Mouse (Mus musculus) megakaryocyte, embryonic 14.5 days (primary cell): ENCODE measurements around the gene Gpr152. TPM values are rescaled to one million over a fixed set of nuclear protein-coding genes. Genes with fewer than 3 reads are reported as not detected.

ENCODE experiments used
- H3K27me3 ChIP-seq: replicated peaks from 2 replicates; pipeline ENCODE3; 2012; ENCODE audit warnings: inconsistent platforms
- H3K36me3 ChIP-seq: replicated peaks from 2 replicates; pipeline ENCODE3; 2012; ENCODE audit warnings: low read length, inconsistent platforms, mixed read lengths
- H3K4me1 ChIP-seq: 2 replicates; pipeline ENCODE4 v1.6.1; 2012; ENCODE audit warnings: inconsistent platforms
- H3K4me3 ChIP-seq: replicated peaks from 2 replicates; pipeline ENCODE3; 2012; ENCODE audit warnings: moderate library complexity, mild to moderate bottlenecking, inconsistent platforms
- H3K9me3 ChIP-seq: 2 replicates; pipeline ENCODE4 v1.6.1; 2012; ENCODE audit warnings: inconsistent platforms
- FLI1 ChIP-seq: IDR thresholded peaks from 2 replicates; pipeline ENCODE4 v1.6.1; 2012; ENCODE audit warnings: low read length, inconsistent platforms, mixed read lengths
- GATA1 ChIP-seq: IDR thresholded peaks from 3 replicates; pipeline ENCODE4 v1.6.1; 2012; ENCODE audit warnings: mixed read lengths, low read length, inconsistent platforms, borderline replicate concordance
- polyA plus RNA-seq: library from polyadenylated mRNA; stranded (reverse); fragments of >175 nt; gene quantifications from 2 replicates; pipeline ENCODE4 v1.2.3, GENCODE M21; 2012; ENCODE audit warnings: low replicate concordance; ENCODE audit not compliant: insufficient read depth

The Gpr152 gene
- polyA plus RNA-seq, 1 experiment: not detected

GRCm38 (mm10) chr19:4140147-4140546 is 560 bp downstream of the Gpr152 start:
- H3K4me1 ChIP-seq: peaks cover 65% of the 10 kb centered on the region
- TF ChIP-seq FLI1: no peak
- H3K27me3 ChIP-seq: peaks cover 42% of the 10 kb centered on the region
- no peak overlapping the region for H3K4me3 ChIP-seq
- H3K36me3 ChIP-seq: no peaks in the 10 kb centered on the region
- no peaks in the 10 kb centered on the region for H3K9me3 ChIP-seq

DNA sequence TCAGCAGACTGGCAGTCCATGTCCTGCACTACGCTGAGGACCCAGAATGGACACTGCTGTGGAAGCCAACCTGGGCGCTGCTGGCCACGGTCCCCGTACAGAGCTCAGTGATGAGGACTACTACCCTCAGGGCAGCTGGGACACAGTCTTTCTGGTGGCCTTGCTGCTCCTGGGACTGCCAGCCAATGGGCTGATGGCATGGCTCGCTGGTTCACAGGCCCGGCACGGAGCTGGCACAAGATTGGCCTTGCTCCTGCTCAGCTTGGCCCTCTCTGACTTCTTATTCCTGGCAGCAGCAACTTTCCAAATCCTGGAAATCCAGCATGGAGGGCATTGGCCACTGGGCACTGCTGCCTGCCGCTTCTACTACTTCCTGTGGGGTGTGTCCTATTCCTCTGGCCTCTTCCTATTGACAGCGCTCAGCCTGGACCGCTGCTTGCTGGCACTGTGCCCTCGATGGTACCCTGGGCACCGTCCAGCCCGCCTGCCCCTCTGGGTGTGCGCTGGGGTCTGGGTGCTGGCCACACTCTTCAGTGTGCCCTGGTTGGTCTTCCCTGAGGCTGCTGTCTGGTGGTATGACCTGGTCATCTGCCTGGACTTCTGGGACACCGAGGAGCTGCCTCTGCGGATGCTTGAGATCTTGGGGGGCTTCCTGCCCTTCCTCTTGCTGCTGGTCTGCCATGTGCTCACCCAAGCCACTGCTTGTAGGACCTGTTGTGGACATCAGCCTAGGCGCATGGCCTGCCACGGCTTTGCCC is 3.0 kb downstream of the Gpr152 start:
- peaks cover 40% of the 10 kb centered on the region for H3K27me3 ChIP-seq
- no peak overlapping the region for H3K4me3 ChIP-seq
- no peaks in the 10 kb centered on the region; the same call in 1 of the 2 replicates for H3K9me3 ChIP-seq
- H3K36me3 ChIP-seq: peaks cover 2% of the 10 kb centered on the region
- H3K4me1 ChIP-seq: peaks cover 69% of the 10 kb centered on the region
- TF ChIP-seq FLI1 (no peak), GATA1 (no peak)

GRCm38 (mm10) chr19:4143759-4144268 is 4.2 kb downstream of the Gpr152 start, which contains the start of gene Cabp4:
Gene Cabp4, minus strand, starts transcription at chr19:4144033.
- Histone ChIP-seq H3K4me3 (no peak within 1 kb of the TSS), H3K9me3 (no peaks in the 10 kb centered on the region; the same call in 1 of the 2 replicates), H3K36me3 (peaks cover 2% of the 10 kb centered on the region), H3K27me3 (peaks cover 35% of the 10 kb centered on the region), H3K4me1 (peaks cover 68% of the 10 kb centered on the region)
- TF ChIP-seq FLI1 (no peak), GATA1 (no peak)

GRCm38 (mm10) chr19:4144550-4145498 is 5.2 kb downstream of the Gpr152 start:
- peaks cover 30% of the 10 kb centered on the region for H3K27me3 ChIP-seq

GRCm38 (mm10) chr19:4145936-4146335 is 6.3 kb downstream of the Gpr152 start:
- peaks cover 20% of the 10 kb centered on the region for H3K27me3 ChIP-seq
- H3K36me3 ChIP-seq: peaks cover 22% of the 10 kb centered on the region
- no peak overlapping the region for H3K4me3 ChIP-seq
- peaks cover 73% of the 10 kb centered on the region for H3K4me1 ChIP-seq
- no peak for TF ChIP-seq GATA1
- TF ChIP-seq FLI1: no peak
- H3K9me3 ChIP-seq: no peaks in the 10 kb centered on the region; the same call in 1 of the 2 replicates

More at GRCm38 (mm10) chr19:4144550-4145498, 5.2 kb downstream of the Gpr152 start:
- TF ChIP-seq FLI1 (no peak), GATA1 (no peak)
- no peak overlapping the region for H3K4me3 ChIP-seq
- peaks cover 11% of the 10 kb centered on the region for H3K36me3 ChIP-seq
- no peaks in the 10 kb centered on the region; the same call in 1 of the 2 replicates for H3K9me3 ChIP-seq
- H3K4me1 ChIP-seq: peaks cover 69% of the 10 kb centered on the region

GRCm38 (mm10) chr19:4146366-4147021 is 6.9 kb downstream of the Gpr152 start:
- TF ChIP-seq FLI1 (no peak), GATA1 (no peak)
- Histone ChIP-seq H3K4me1 (peaks cover 79% of the 10 kb centered on the region), H3K36me3 (peaks cover 28% of the 10 kb centered on the region)

GRCm38 (mm10) chr19:4147022-4147405 is 7.4 kb downstream of the Gpr152 start:
- TF ChIP-seq FLI1 (no peak), GATA1 (no peak)
- Histone ChIP-seq H3K27me3 (peaks cover 13% of the 10 kb centered on the region), H3K9me3 (no peaks in the 10 kb centered on the region; the same call in 1 of the 2 replicates), H3K4me3 (no peak overlapping the region), H3K36me3 (peaks cover 33% of the 10 kb centered on the region), H3K4me1 (peaks cover 84% of the 10 kb centered on the region)

More at GRCm38 (mm10) chr19:4146366-4147021, 6.9 kb downstream of the Gpr152 start:
- Histone ChIP-seq H3K9me3 (no peaks in the 10 kb centered on the region; the same call in 1 of the 2 replicates), H3K27me3 (peaks cover 15% of the 10 kb centered on the region), H3K4me3 (no peak overlapping the region)

DNA sequence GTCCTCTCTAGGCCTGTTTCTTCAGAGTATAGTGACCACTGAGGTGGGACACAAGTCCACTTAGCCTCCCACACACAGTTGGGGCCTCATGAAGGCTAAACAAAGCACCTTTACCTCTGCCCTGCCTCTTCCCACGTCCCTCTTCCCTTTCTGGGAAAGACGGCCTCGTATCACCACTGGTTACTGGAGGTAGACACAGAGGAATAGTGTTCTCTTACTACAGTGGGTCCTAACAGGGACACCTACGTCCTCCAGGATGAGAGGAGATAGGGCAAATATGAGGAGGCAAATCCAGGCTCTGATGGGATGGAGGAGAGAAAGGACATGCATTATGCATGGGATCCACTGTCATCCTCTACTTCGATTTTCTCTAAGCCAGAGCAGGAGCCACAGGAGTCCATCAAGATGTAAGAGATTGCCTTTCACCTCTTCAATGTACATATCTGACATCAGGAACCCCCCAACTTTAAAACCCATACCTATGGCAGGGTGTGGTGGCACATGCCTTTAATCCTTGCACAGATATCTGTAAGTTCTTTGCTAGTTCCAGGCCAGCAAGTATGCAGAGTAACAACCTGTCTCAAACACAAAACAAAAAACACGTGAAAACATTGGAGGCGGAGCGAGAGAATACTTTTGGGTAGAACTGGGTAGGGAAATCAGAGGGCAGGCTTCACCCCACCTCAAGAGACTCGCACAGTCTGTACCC is 8.3 kb downstream of the Gpr152 start:
- Histone ChIP-seq H3K4me1 (peaks cover 85% of the 10 kb centered on the region), H3K9me3 (no peaks in the 10 kb centered on the region; the same call in 1 of the 2 replicates), H3K4me3 (peak overlapping the region; percentile 92), H3K36me3 (peaks cover 42% of the 10 kb centered on the region), H3K27me3 (peaks cover 6% of the 10 kb centered on the region)
- TF ChIP-seq GATA1 (no peak), FLI1 (no peak)
